Mouse (Mus musculus): ENCODE measurements around the gene Mff. TPM values are rescaled to one million over a fixed set of nuclear protein-coding genes. Genes with fewer than 3 reads are reported as not detected.

The Mff gene
- total RNA-seq, 2 experiments from 2014 or later: 228 to 231 TPM

DNA sequence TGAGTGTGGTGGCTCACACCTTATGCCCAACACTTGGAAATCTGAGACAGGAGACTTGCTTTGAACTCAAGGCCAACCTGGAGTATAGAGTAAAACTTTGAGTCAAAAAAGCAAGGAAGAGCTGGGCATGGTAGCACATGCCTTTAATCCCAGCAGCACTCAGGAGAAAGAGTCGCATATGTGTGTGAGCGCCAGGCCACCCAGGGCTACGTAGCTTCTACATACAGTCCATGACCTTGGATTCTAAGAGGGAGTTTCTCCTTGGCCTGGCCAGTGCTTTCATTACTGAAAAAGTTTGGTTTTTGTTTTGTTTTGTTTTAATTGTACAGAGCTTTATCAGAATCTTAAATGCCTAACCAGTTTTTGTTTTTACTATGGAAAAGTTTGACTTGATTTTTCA lies 19.3 kb downstream of the Mff start:
- no peak for DNase-seq (ENCODE audit: low spot score in 2 of 2)
- TF ChIP-seq CTCF (conservative IDR thresholded peaks at IDR 0.05): no peak

GRCm38 (mm10) chr1:82746408-82746807 lies 21.7 kb downstream of the Mff start:
- DNase-seq (ENCODE audit: low spot score in 2 of 2): peak in 1 of 2 experiments; percentile 25
- H3K4me3 ChIP-seq: no peak overlapping the region

More for the DNA sequence above, 19.3 kb downstream of the Mff start:
- Histone ChIP-seq H3K4me3 (no peak overlapping the region), H3K27ac (no peak overlapping the region)

GRCm38 (mm10) chr1:82747714-82748452 lies 23.2 kb downstream of the Mff start:
- no peak overlapping the region for H3K4me3 ChIP-seq
- no peak for DNase-seq (ENCODE audit: low spot score in 2 of 2)
- no peak for TF ChIP-seq CTCF (conservative IDR thresholded peaks at IDR 0.05)
- H3K27ac ChIP-seq: no peak overlapping the region

More at GRCm38 (mm10) chr1:82746408-82746807, 21.7 kb downstream of the Mff start:
- H3K27ac ChIP-seq: no peak overlapping the region
- no peak for TF ChIP-seq CTCF (conservative IDR thresholded peaks at IDR 0.05)

- Histone ChIP-seq H3K27ac (no peak overlapping the region), H3K4me3 (no peak overlapping the region)
- TF ChIP-seq CTCF (conservative IDR thresholded peaks at IDR 0.05): peak; percentile 59
- no peak for DNase-seq (ENCODE audit: low spot score in 2 of 2)
Measured at GRCm38 (mm10) chr1:82759520-82759919, 34.8 kb downstream of the Mff start.

GRCm38 (mm10) chr1:82761454-82762169 lies 36.9 kb downstream of the Mff start:
- no peak overlapping the region for H3K27ac ChIP-seq
- no peak for TF ChIP-seq CTCF (conservative IDR thresholded peaks at IDR 0.05)
- H3K4me3 ChIP-seq: no peak overlapping the region
- DNase-seq (ENCODE audit: low spot score in 2 of 2): no peak

- DNase-seq (ENCODE audit: low spot score in 2 of 2): no peak
- no peak overlapping the region for H3K27ac ChIP-seq
- peak; percentile 43 for TF ChIP-seq CTCF (conservative IDR thresholded peaks at IDR 0.05)
Measured at GRCm38 (mm10) chr1:82762274-82762673, 37.6 kb downstream of the Mff start.

GRCm38 (mm10) chr1:82766227-82766626 lies 41.5 kb downstream of the Mff start:
- Histone ChIP-seq H3K4me3 (no peak overlapping the region), H3K27ac (no peak overlapping the region)
- no peak for DNase-seq (ENCODE audit: low spot score in 2 of 2)
- no peak for TF ChIP-seq CTCF (conservative IDR thresholded peaks at IDR 0.05)

More at GRCm38 (mm10) chr1:82762274-82762673, 37.6 kb downstream of the Mff start:
- no peak overlapping the region for H3K4me3 ChIP-seq

GRCm38 (mm10) chr1:82766641-82767040 lies 42.0 kb downstream of the Mff start:
- no peak for TF ChIP-seq CTCF (conservative IDR thresholded peaks at IDR 0.05)

GRCm38 (mm10) chr1:82768269-82768668 lies 43.6 kb downstream of the Mff start, which contains the start of gene Tm4sf20:
TSS of gene Tm4sf20 (minus strand) at chr1:82768461.
- Histone ChIP-seq H3K27ac (no peak within 1 kb of the TSS), H3K4me3 (no peak within 1 kb of the TSS)
- DNase-seq (ENCODE audit: low spot score in 2 of 2): no peak
- TF ChIP-seq CTCF (conservative IDR thresholded peaks at IDR 0.05): no peak

More at GRCm38 (mm10) chr1:82766641-82767040, 42.0 kb downstream of the Mff start:
- no peak overlapping the region for H3K4me3 ChIP-seq
- H3K27ac ChIP-seq: no peak overlapping the region
- DNase-seq (ENCODE audit: low spot score in 2 of 2): no peak

GRCm38 (mm10) chr1:82771022-82771586 lies 46.4 kb downstream of the Mff start, which contains the start of gene Gm47791:
TSS of gene Gm47791 (minus strand) at chr1:82771243.
- H3K4me3 ChIP-seq: no peak within 1 kb of the TSS
- H3K27ac ChIP-seq: no peak within 1 kb of the TSS
- DNase-seq (ENCODE audit: low spot score in 2 of 2): no peak
- TF ChIP-seq CTCF (conservative IDR thresholded peaks at IDR 0.05): no peak

GRCm38 (mm10) chr1:82772428-82772827 lies 47.7 kb downstream of the Mff start:
- Histone ChIP-seq H3K4me3 (no peak overlapping the region), H3K27ac (no peak overlapping the region)
- DNase-seq (ENCODE audit: low spot score in 2 of 2): no peak
- TF ChIP-seq CTCF (conservative IDR thresholded peaks at IDR 0.05): no peak

DNA sequence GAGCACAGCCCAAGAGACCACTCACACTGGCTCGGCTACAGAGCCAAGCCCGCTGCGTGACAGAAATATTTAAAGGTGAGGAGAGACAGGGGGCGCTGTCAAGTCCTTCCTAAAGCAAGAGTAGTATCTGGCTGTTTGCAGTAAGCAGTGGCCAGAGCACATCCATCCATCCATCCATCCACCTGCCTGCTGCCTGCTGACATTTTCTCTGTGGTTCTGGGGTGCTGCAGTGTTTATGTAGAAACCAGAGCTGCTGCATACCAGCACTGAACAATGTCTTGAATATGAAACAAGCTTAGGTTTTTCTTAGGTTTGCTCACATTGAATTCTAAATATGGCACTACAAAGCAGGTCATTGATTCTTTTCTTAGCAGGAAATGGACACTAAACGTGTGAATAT lies 48.5 kb downstream of the Mff start:
- no peak overlapping the region for H3K4me3 ChIP-seq
- TF ChIP-seq CTCF (conservative IDR thresholded peaks at IDR 0.05): no peak
- H3K27ac ChIP-seq: no peak overlapping the region
- DNase-seq (ENCODE audit: low spot score in 2 of 2): no peak

GRCm38 (mm10) chr1:82775293-82775692 lies 50.6 kb downstream of the Mff start:
- no peak for DNase-seq (ENCODE audit: low spot score in 2 of 2)
- Histone ChIP-seq H3K4me3 (no peak overlapping the region), H3K27ac (no peak overlapping the region)
- TF ChIP-seq CTCF (conservative IDR thresholded peaks at IDR 0.05): no peak
